Mouse (Mus musculus) liver, adult 10 weeks (tissue): ENCODE data around the gene Gm49776. TPM values are rescaled to one million over a fixed set of nuclear protein-coding genes. Genes with fewer than 3 reads are reported as not detected.

Experiments used
- polyA plus RNA-seq: library from polyadenylated mRNA; stranded (reverse); fragments of 350-450 nt; fragmentation: Illumina TruSeq; extraction: RNeasy Lipid Tissue Mini Kit (QIAGEN cat#74804); gene quantifications from one replicate; pipeline ENCODE4 v1.2.3, GENCODE M21; 2014; ENCODE audit warnings: low read depth, low replicate concordance

Gene Gm49776
- not detected for polyA plus RNA-seq

GRCm38 (mm10) chr16:18258221-18258620 lies at the start of gene Gm49776:
Gene Gm49776, minus strand, starts transcription at chr16:18258321.

GRCm38 (mm10) chr16:18289067-18289588 lies 31.0 kb upstream of the Gm49776 start, which contains the start of gene Dgcr8:
Gene Dgcr8, minus strand, starts transcription at chr16:18289246.

GRCm38 (mm10) chr16:18248433-18249363 lies 9.4 kb downstream of the Gm49776 start, which contains the start of the genes Trmt2a and Ranbp1:
Gene Trmt2a, plus strand, starts transcription at chr16:18248679.
Gene Ranbp1, minus strand, starts transcription at chr16:18248732.

GRCm38 (mm10) chr16:18234671-18235388 lies 23.3 kb downstream of the Gm49776 start, which contains the start of gene Zdhhc8:
Gene Zdhhc8, minus strand, starts transcription at chr16:18235136.

GRCm38 (mm10) chr16:18217579-18217978 lies 40.5 kb downstream of the Gm49776 start, which contains the start of gene Ccdc188:
Gene Ccdc188, plus strand, starts transcription at chr16:18217879.

Other genes starting within 250 kb of the Gm49776 start
- gene Dgcr6, start 205.5 kb downstream of the Gm49776 start, polyA plus RNA-seq = 12.2 TPM
- 14.7 TPM for gene Prodh, start 168.1 kb downstream of the Gm49776 start, polyA plus RNA-seq
- gene Rtn4r, start 130.7 kb downstream of the Gm49776 start, polyA plus RNA-seq = not detected
- not detected for gene Ccdc188, start 40.4 kb downstream of the Gm49776 start, polyA plus RNA-seq
- gene Zdhhc8, start 23.2 kb downstream of the Gm49776 start, polyA plus RNA-seq = not detected
- gene Trmt2a, start 9.6 kb downstream of the Gm49776 start, polyA plus RNA-seq = 11.7 TPM
- gene Ranbp1, start 9.6 kb downstream of the Gm49776 start, polyA plus RNA-seq = 38.4 TPM
- 8.6 TPM for gene Dgcr8, start 30.9 kb upstream of the Gm49776 start, polyA plus RNA-seq
- 12.6 TPM for gene Tango2, start 89.8 kb upstream of the Gm49776 start, polyA plus RNA-seq
- 0.34 TPM for gene Arvcf, start 89.9 kb upstream of the Gm49776 start, polyA plus RNA-seq
- 6.9 TPM for gene Txnrd2, start 168.1 kb upstream of the Gm49776 start, polyA plus RNA-seq
- gene Comt, start 168.5 kb upstream of the Gm49776 start, polyA plus RNA-seq = 108 TPM
- 0.40 TPM for gene Gnb1l, start 240.4 kb upstream of the Gm49776 start, polyA plus RNA-seq
- gene Rtl10, start 240.6 kb upstream of the Gm49776 start, polyA plus RNA-seq = not detected